Mouse (Mus musculus): ENCODE data around the gene Sdf4.

Gene Sdf4

DNA sequence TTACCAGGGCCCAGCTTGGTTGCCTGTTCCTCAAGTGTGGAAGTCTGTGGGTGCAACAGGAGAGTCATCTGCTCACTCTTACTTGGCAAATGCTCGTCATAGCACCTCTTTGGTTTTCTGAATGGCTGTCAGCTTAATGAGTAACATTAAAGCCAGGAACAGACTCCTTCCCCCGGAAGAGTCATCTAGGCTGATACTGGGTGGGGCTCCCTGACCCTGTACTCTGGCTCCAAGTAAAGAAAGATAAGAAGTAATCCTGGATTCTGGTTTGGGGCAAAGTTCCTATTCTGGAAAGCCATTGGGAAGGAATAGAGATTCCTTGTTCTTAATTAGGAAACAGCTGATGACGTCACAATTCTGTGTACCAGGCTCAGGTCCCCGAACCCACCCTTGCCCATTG, 61.5 kb downstream of the Sdf4 start:
- no peak for DNase-seq (ENCODE audit: low read depth, low spot score)

DNA sequence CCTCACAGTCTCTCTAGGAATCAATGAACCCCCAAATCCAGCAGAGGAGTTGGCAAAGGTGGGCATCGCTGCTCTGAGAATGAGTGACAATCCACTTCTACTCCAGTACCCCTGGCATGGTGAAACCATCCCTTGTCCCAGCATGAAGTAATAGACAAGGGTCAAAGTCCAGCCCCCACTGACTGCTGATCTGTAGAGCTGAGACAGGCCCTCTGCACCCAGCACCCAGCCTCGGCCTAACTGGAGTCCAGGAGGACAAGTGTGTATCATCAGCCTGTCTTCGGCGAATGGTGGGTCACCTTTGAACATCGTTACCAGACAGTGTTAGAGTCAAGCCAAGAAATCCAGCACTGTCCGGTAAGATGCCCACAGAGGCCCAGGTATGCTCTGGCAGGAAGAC, 61.9 kb downstream of the Sdf4 start:
- DNase-seq (ENCODE audit: low read depth, low spot score) = no peak

DNA sequence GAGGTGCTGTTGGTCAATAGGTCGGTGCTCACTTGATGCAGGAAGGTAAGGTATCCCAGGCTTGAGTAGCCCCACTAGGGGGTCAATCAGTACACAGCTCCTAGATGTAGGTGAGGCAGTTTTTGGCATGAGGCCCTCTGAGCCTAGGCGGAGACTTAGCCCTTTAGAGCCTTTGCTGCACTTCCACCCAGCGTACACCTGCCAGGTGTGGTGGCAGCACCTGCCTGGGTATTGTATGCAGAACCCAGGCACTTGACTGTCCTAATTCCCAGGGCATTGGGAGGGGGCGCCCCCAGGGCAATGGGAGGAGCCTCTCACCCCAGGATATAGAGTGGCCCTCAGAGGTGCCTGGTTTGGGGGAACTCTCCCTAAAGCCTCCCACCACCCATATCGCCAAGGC, 62.5 kb downstream of the Sdf4 start:
- no peak for DNase-seq (ENCODE audit: low read depth, low spot score)

DNA sequence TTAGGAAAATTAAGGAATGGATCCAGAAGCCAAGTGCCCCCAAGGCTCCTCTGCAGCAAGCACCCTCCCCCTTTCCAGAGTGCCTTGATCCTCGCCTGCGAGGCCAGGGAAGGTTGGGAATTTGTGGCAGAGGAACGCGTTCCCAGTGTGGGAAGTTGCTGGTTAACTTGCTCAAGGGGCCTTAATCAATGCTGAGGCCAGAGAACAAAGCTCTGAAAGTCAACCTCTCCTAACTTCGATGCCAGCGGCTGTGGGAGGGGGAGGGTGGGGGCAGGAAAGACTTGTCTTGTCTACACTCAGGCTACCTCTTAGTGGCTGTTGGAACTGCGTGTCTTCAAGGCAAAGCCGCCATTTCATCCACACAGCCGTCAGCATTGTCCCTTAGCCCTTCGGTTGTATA, 65.0 kb downstream of the Sdf4 start:
- no peak for DNase-seq (ENCODE audit: low read depth, low spot score)

DNA sequence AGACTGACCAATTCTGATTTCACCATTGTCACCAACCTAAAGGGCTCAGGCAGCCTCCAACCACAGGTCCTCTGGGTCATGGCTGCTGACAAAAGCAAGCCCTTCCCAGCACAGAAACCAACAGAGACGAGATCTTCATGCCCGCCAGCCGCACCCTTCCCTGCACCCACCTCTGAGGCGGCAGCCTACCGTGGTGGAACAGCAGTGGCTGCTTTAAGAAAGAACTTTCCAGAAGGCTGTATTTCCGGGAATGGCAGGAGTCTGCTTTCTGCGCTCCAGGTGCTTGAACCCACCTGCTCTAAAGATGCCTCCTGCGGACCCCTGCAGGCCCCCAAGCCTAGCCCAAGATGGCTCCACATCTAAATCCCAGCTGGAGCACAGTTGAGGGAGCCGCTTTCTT, 66.2 kb downstream of the Sdf4 start:
- DNase-seq (ENCODE audit: low read depth, low spot score) = no peak

DNA sequence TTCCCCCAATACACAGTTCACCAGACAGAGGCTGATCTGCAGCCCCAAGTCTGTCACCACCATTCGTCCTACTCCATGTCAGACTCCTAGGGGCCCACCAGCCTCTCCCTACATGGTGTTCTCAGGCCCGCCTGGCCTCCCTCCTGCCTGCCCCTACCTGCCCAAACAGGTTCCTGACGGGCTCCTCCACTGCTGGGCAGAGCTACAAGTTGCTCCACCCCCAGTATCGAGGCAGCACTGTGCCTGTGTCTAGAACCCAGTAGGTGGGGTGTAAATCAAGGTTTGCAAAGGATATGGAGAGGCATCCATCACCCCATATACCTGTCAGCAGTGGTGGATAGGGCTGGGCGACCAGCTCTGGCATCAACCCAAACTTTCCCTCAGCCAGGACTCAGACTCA, 66.6 kb downstream of the Sdf4 start, which contains the start of gene Ttll10:
Gene Ttll10 (minus strand): TSS at position 154 of the 400 bp plus-strand sequence.
- no peak for DNase-seq (ENCODE audit: low read depth, low spot score)

DNA sequence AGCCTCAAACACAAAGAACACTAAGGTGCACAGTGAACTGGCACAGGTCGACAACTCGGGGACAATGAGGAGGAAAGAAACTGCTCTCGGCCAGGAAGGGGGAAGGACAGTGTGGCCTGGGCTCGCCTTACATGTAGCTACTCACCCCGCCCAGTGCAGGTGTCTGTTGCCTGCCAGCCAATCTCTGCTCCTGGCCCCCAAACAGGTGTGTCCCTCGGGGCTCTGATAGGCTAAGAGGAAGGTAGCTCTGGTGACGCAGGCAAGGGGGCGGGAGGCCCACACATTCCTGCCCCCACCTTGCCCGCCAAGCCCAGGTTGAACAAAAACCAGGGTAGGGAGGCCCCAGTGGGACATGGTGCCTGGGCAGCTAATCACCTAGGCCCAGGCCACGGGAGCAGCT, 67.0 kb downstream of the Sdf4 start:
- no peak for DNase-seq (ENCODE audit: low read depth, low spot score)
